14 mouse cellular contexts compared by ENCODE assay signal in the genomic region with DNA sequence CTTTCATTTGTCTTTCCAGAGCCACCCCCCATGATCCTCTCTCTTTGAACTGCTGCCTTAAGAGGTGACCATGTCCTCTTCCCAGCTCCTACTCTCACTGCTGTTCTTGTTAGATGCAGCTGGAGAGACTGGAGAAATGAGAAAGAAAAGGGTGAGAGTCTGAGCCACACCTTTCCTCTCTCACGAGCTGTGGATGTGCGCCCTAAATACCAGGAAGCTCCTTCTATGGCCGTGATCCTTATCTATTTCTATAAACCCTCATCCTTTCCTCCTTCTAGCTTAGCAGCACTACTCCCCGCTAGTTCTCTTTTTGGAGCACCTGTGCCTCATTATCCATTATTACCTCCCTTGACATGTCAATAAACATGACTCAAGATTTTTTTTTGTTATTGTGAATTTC.
"Had no signal": no experiment of that assay in that cellular context is flagged by ENCODE, and none has a peak within 500 bp of the region (broad histone marks: within the 10 kb centered on the region; RNA-seq: fewer than 3 reads in every experiment).

No protein-coding gene starts in this region.

- H3K4me3 ChIP-seq: midbrain, embryonic 10.5 days; midbrain, embryonic 12.5 days; midbrain, embryonic 15.5 days; neural tube, embryonic 12.5 days; stomach, embryonic 15.5 days had no signal

- H3K4me2 ChIP-seq: lung, embryonic 14.5 days; midbrain, embryonic 12.5 days; midbrain, embryonic 15.5 days; neural tube, embryonic 12.5 days; stomach, embryonic 15.5 days had no signal

- H3K36me3 ChIP-seq: midbrain, embryonic 10.5 days; midbrain, embryonic 12.5 days; midbrain, embryonic 15.5 days; neural tube, embryonic 12.5 days; stomach, embryonic 15.5 days had no signal

- H3K27ac ChIP-seq: midbrain, embryonic 10.5 days; midbrain, embryonic 12.5 days; midbrain, embryonic 15.5 days; neural tube, embryonic 12.5 days; stomach, embryonic 15.5 days; stomach, postnatal 0 days had no signal

- H3K9ac ChIP-seq: lung, embryonic 14.5 days; midbrain, embryonic 12.5 days; midbrain, embryonic 15.5 days; neural tube, embryonic 12.5 days; stomach, embryonic 15.5 days had no signal

- H3K27me3 ChIP-seq: midbrain, embryonic 12.5 days; midbrain, embryonic 15.5 days; neural tube, embryonic 12.5 days; stomach, embryonic 15.5 days had no signal

- H3K4me1 ChIP-seq: midbrain, embryonic 10.5 days; midbrain, embryonic 12.5 days; midbrain, embryonic 15.5 days; neural tube, embryonic 12.5 days; stomach, embryonic 15.5 days had no signal

- DNase-seq: lung, adult 18-20 months; lung, embryonic 14.5 days; lung, postnatal 10 days; lung, postnatal 4 days; right cerebral cortex, postnatal 14 days; thymus, adult 2 months; thymus, postnatal 25 days; thymus, postnatal 4 days had no signal

- H3K9me3 ChIP-seq: midbrain, embryonic 10.5 days; midbrain, embryonic 12.5 days; midbrain, embryonic 15.5 days; neural tube, embryonic 12.5 days; stomach, embryonic 15.5 days had no signal

- ATAC-seq: midbrain, embryonic 15.5 days had no signal
